Mouse (Mus musculus): ENCODE data around the gene Dhx8. TPM values are rescaled to one million over a fixed set of nuclear protein-coding genes. Genes with fewer than 3 reads are reported as not detected.

Gene Dhx8
- polyA plus RNA-seq, 1 experiment from 2014 or later, result 47.4 TPM

DNA sequence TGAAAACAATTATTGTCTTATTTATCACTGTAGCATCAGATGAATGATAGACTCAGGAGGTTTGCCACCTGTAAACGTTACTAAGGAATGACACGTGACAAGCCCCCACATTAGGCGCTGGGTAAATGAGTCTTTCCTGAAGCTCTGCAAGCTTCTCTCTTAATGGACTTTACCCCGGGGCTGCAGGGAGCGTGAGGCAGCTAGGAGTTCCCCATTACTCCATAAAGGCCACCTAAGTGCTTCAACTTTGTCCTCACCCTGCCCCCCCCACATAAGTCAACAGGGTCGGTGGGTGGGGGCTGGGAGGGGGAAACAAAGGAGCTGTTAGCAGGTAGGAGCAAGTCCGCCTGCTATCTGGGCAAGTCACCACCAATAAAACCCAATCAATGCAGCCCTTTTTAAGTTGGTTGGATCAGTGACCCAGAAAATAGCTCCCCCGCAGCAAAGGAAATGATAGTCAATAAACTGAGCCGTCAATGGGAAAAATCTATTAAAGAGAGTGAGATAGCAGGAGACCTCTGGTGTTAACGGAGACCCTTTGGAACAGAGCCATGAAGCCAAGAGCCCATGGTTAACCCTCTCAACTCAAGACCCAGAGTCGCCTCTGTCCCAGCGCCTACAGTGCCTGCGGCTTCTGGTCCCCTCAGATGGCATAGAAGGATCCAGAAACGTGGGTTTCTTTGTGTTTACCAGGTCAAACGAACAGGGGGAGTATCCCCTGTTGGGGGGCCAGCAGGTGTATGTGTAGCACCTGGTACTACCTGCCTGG lies 76.5 kb downstream of the Dhx8 start:
- Histone ChIP-seq H3K4me3 (no peak overlapping the region), H3K9me3 (peaks cover 4% of the 10 kb centered on the region; the same call in 1 of the 2 replicates), H3K4me2 (replicated peaks) (no peak overlapping the region), H3K36me3 (no peaks in the 10 kb centered on the region), H3K27ac (no peak overlapping the region), H3K27me3 (peaks cover 37% of the 10 kb centered on the region), H3K9ac (no peak overlapping the region), H3K4me1 (peaks cover 26% of the 10 kb centered on the region)
- 23% methylated on average over 15 of the region's 15 CpGs for WGBS
- ATAC-seq (ENCODE audit: low FRiP score, low read depth), result no peak

DNA sequence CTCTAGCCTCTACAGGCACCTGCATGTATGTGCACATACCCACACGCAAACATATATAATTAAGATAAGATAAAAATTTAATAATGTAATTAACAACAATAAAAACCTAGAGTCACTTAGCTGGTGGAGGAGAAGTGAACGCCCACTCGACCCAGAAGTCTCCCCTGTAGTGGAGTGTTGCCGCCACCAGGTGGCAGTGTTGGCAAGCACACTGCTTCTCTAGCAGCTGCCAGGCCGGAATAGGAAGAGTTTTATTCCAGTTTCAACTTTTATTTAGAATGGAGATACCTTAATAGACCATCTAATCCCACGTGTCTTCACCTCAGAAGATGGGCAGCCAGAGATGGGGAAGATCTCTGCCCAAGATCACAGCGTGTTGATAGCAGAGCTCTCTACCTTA lies 80.5 kb downstream of the Dhx8 start:
- Histone ChIP-seq H3K4me2 (replicated peaks) (0 out of 2 replicates have a peak overlapping the region, but pooled peaks have one; percentile 3), H3K9ac (no peak overlapping the region), H3K27me3 (peaks cover 25% of the 10 kb centered on the region), H3K4me3 (no peak overlapping the region), H3K4me1 (peaks cover 39% of the 10 kb centered on the region), H3K36me3 (no peaks in the 10 kb centered on the region), H3K27ac (no peak overlapping the region), H3K9me3 (peaks cover 3% of the 10 kb centered on the region; the same call in 1 of the 2 replicates)
- WGBS, result 1% methylated on average over 7 of the region's 7 CpGs
- ATAC-seq (ENCODE audit: low FRiP score, low read depth), result 0 out of 2 replicates have a peak, but pooled peaks have one; percentile 43

DNA sequence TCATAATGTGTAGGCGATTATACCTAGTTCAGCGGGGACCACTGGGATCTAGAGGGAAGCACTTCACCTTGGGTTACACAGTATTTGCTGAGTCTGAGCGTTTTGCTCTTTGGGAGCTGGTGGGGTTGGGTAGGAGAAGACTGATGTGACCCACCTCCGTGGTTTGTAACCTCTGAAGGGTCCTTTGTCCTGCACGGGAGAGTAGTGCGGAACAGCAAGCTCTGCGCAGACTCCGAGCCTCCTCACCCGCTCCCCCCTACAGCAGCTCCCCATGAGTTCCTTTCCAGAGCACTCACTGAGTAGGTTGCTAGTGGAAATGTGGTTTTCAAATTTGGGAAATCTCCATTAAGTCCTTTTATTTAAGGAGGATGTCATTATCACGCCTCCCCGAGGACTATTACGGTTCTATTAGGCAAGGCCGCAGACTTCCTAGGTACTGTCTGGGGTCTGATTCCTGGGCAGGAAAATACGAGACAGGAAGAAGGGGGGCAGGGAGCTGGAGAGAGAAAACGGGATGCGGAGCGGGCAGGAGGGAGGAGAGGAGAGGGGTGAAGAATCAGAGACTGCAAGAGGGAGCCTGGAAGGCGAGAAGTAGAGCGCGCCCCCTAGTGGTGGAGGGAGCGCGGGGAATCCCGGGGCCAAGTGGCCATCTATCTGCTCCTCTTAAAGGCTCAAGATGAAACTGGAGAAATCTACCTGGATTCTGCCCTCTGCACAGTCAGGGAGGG lies 81.8 kb downstream of the Dhx8 start:
- peak overlapping the region; percentile 57 for H3K4me2 ChIP-seq (replicated peaks)
- peaks cover 19% of the 10 kb centered on the region for H3K27me3 ChIP-seq
- ATAC-seq (ENCODE audit: low FRiP score, low read depth), result peak; percentile 80
- peak overlapping the region; percentile 26 for H3K4me3 ChIP-seq
- peak overlapping the region; percentile 43; the same call in 1 of the 2 replicates for H3K9ac ChIP-seq
- peaks cover 32% of the 10 kb centered on the region for H3K4me1 ChIP-seq
- H3K27ac ChIP-seq, result peak overlapping the region; percentile 52; the same call in 1 of the 2 replicates
- peaks cover 3% of the 10 kb centered on the region; the same call in 1 of the 2 replicates for H3K9me3 ChIP-seq
- WGBS, result 12% methylated on average over 23 of the region's 23 CpGs
- no peaks in the 10 kb centered on the region for H3K36me3 ChIP-seq

DNA sequence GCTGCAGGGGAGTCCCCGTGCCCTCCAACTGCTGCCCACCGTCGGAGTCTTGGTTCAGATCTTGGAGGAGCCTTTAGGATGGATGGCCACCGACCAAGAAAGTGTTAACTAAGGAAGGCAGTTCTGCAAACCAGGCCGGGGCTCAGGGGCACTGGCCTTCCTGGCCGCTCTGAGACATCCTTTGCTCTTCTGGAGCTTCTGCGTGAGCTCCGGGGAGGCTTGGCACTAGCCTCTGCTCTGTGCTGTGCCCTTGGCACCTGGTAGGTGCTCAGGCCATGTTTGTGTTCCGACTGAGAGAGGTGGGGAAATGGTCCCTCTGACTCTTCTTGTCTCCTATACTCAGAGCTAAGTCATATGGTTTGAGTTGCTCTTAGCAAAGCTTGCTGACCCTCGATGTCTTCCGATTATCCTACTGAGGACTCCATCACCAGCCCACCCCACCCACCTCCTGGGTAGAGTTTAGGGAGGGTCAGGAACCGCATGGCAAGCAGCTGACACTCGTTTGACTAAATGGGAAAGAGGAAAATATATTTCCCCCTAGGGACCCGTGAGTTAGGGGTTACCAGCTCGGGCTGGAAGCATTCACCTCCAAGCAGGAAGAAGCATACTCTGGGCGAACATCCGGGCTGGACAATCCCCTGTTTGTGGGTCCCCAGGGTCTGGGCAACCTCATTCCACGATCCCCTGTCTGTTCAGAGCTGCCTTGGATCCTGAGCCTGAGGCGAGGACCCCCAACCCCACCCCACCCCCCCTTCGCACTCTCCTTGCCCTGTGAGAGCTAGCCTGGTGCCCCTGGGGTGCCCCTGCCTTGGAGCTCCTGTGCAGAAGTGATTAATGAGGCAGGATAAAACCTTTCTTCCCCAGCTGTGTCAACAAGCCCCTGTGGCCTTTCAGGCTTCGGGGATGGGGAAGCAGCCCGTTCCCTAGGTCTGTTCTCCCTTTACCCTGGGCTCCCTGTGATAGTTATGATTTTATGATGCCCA lies 82.7 kb downstream of the Dhx8 start:
- H3K4me1 ChIP-seq, result peaks cover 32% of the 10 kb centered on the region
- H3K9ac ChIP-seq, result 0 out of 2 replicates have a peak overlapping the region, but pooled peaks have one; percentile 25
- 10% methylated on average over 22 of the region's 22 CpGs for WGBS
- peaks cover 3% of the 10 kb centered on the region; the same call in 1 of the 2 replicates for H3K9me3 ChIP-seq
- ATAC-seq (ENCODE audit: low FRiP score, low read depth), result no peak
- H3K4me2 ChIP-seq (replicated peaks), result peak overlapping the region; percentile 57
- H3K4me3 ChIP-seq, result peak overlapping the region; percentile 26; the same call in 1 of the 2 replicates
- no peaks in the 10 kb centered on the region for H3K36me3 ChIP-seq
- 0 out of 2 replicates have a peak overlapping the region, but pooled peaks have one; percentile 29 for H3K27ac ChIP-seq
- peaks cover 11% of the 10 kb centered on the region for H3K27me3 ChIP-seq

Other genes with a start within 250 kb of the Dhx8 start
- 12.1 and 13.6 TPM in 2 replicates for gene Brca1, start 181.0 kb upstream of the Dhx8 start, polyA plus RNA-seq (2015; fragmentation: Nextera tagmentation; extraction: Ambion mirVana)
- 70.9 and 78.1 TPM in 2 replicates for gene Nbr1, start 180.8 kb upstream of the Dhx8 start, polyA plus RNA-seq (2015; fragmentation: Nextera tagmentation; extraction: Ambion mirVana)
- 3.2 and 3.6 TPM in 2 replicates for gene Tmem106a, start 150.7 kb upstream of the Dhx8 start, polyA plus RNA-seq (2015; fragmentation: Nextera tagmentation; extraction: Ambion mirVana)
- gene Gm11634, start 133.7 kb upstream of the Dhx8 start, polyA plus RNA-seq (2015; fragmentation: Nextera tagmentation; extraction: Ambion mirVana), result not detected in 2 replicates
- gene Rdm1, start 105.7 kb upstream of the Dhx8 start, polyA plus RNA-seq (2015; fragmentation: Nextera tagmentation; extraction: Ambion mirVana), result 42.6 and 47.4 TPM in 2 replicates
- 2.0 and 2.2 TPM in 2 replicates for gene Arl4d, start 67.4 kb upstream of the Dhx8 start, polyA plus RNA-seq (2015; fragmentation: Nextera tagmentation; extraction: Ambion mirVana)
- gene Etv4, start 52.5 kb downstream of the Dhx8 start, polyA plus RNA-seq (2015; fragmentation: Nextera tagmentation; extraction: Ambion mirVana), result 15.6 and 17.9 TPM in 2 replicates
- gene Meox1, start 161.5 kb downstream of the Dhx8 start, polyA plus RNA-seq (2015; fragmentation: Nextera tagmentation; extraction: Ambion mirVana), result 17.1 and 20.8 TPM in 2 replicates
- gene Sost, start 234.1 kb downstream of the Dhx8 start, polyA plus RNA-seq (2015; fragmentation: Nextera tagmentation; extraction: Ambion mirVana), result 0.38 TPM in 2 replicates